ENCODE assay signal across 22 mouse cellular contexts in the genomic region with DNA sequence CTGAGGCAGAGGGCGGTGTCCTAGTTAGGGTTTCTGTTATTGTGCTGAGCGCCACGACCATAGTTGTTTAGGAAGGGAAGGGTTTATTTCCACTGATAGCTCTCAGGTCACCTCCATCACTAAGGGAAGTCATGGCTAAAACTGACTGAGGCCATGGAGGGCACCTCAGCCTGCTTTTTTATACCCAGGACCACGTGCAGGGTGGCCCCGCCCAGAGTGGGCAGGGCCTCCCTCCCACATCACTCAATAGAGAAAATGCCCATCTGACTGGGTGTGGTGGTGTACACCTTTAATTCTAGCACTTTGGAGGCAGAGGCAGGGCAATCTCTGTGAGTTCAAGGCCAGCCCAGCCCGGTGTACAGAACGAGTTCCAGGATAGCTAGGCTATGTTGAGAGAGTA. TPM values are rescaled to one million over a fixed set of nuclear protein-coding genes. Genes with fewer than 3 reads are reported as not detected.
"Had no signal": no experiment of that assay in that cellular context is flagged by ENCODE, and none has a peak within 500 bp of the region (broad histone marks: within the 10 kb centered on the region; RNA-seq: fewer than 3 reads in every experiment).

No protein-coding gene starts in this region.

- H3K4me2 ChIP-seq: lung, embryonic 15.5 days; midbrain, embryonic 11.5 days; midbrain, embryonic 13.5 days; midbrain, embryonic 15.5 days; neural tube, embryonic 12.5 days had no signal

- H3K27me3 ChIP-seq: lung, embryonic 15.5 days; megakaryocyte, embryonic 14.5 days; midbrain, embryonic 13.5 days; midbrain, embryonic 15.5 days; neural tube, embryonic 12.5 days had no signal

- H3K4me3 ChIP-seq: lung, embryonic 15.5 days; megakaryocyte, embryonic 14.5 days; midbrain, embryonic 13.5 days; midbrain, embryonic 15.5 days; neural tube, embryonic 12.5 days had no signal

- DNase-seq: liver, postnatal 0 days; lung, adult 2 months; lung, postnatal 14 days; lung, postnatal 36 days; right cerebral cortex, adult 18-20 months; right cerebral cortex, postnatal 25 days; right cerebral cortex, postnatal 4 days; spleen, adult 18-20 months; thymus, adult 18-20 months; thymus, postnatal 14 days; thymus, postnatal 36 days had no signal

RNA-seq across cellular contexts. Expression of a gene that starts 14.3 kb away (rescaled TPM):
- total RNA-seq: monocyte, adult 5-6 weeks had no signal
- polyA plus RNA-seq: macrophage had no signal

RNA-seq across cellular contexts. Expression of a gene that starts 28.9 kb away (rescaled TPM):
- total RNA-seq: monocyte, adult 5-6 weeks; neutrophil, adult 5-6 weeks had no signal
- polyA plus RNA-seq: macrophage; midbrain, embryonic 13.5 days; midbrain, embryonic 15.5 days; midbrain, postnatal 0 days; neural tube, embryonic 12.5 days; stomach, embryonic 14.5 days had no signal
